Mouse (Mus musculus) stomach, adult 2 months (tissue): ENCODE data around the gene Naaladl1. TPM values are rescaled to one million over a fixed set of nuclear protein-coding genes. Genes with fewer than 3 reads are reported as not detected.

Source experiments
- polyA plus RNA-seq: library from polyadenylated mRNA; depleted of rRNA; stranded (reverse); fragments of >200 nt; gene quantifications from 2 replicates; pipeline ENCODE4 v1.2.3, GENCODE M21; 2012; rRNA removed

Naaladl1 gene
- polyA plus RNA-seq = 0.19 and 0.30 TPM in 2 replicates

GRCm38 (mm10) chr19:6105586-6105985 is at the start of gene Naaladl1:
Naaladl1 (plus strand) TSS chr19:6105782.

GRCm38 (mm10) chr19:6057313-6058096 is 48.1 kb upstream of the Naaladl1 start, which contains the start of the genes Mrpl49 and Fau:
Mrpl49 (minus strand) TSS chr19:6057785.
Fau (plus strand) TSS chr19:6057844.

GRCm38 (mm10) chr19:6061021-6061533 is 44.5 kb upstream of the Naaladl1 start, which contains the start of gene Znhit2:
Znhit2 (plus strand) TSS chr19:6061192.

GRCm38 (mm10) chr19:6067724-6068415 is 37.7 kb upstream of the Naaladl1 start, which contains the start of gene Tm7sf2:
Tm7sf2 (minus strand) TSS chr19:6068373.

GRCm38 (mm10) chr19:6076564-6077393 is 28.8 kb upstream of the Naaladl1 start, which contains the start of gene Vps51:
Vps51 (minus strand) TSS chr19:6077231.

GRCm38 (mm10) chr19:6079983-6080480 is 25.6 kb upstream of the Naaladl1 start, which contains the start of gene Tmem262:
Tmem262 (plus strand) TSS chr19:6080033.

GRCm38 (mm10) chr19:6082156-6082555 is 23.4 kb upstream of the Naaladl1 start, which contains the start of gene Gm28374:
Gm28374 (minus strand) TSS chr19:6082256.

GRCm38 (mm10) chr19:6084478-6085248 is 20.9 kb upstream of the Naaladl1 start, which contains the start of the genes Zfpl1 and Cdca5:
Zfpl1 (minus strand) TSS chr19:6084956.
Cdca5 (plus strand) TSS chr19:6084983.

GRCm38 (mm10) chr19:6094119-6094518 is 11.5 kb upstream of the Naaladl1 start, which contains the start of gene AC131692.1:
AC131692.1 (plus strand) TSS chr19:6094419.

GRCm38 (mm10) chr19:6117986-6118676 is 12.5 kb downstream of the Naaladl1 start, which contains the start of gene Sac3d1:
Sac3d1 (minus strand) TSS chr19:6118650.

GRCm38 (mm10) chr19:6127760-6128341 is 22.3 kb downstream of the Naaladl1 start, which contains the start of gene Snx15:
Snx15 (minus strand) TSS chr19:6128304.

GRCm38 (mm10) chr19:6140678-6141393 is 35.3 kb downstream of the Naaladl1 start, which contains the start of gene Batf2:
Batf2 (plus strand) TSS chr19:6140983.

GRCm38 (mm10) chr19:6141394-6141749 is 35.8 kb downstream of the Naaladl1 start, which contains the start of gene Arl2:
Arl2 (minus strand) TSS chr19:6141548.

Other genes with a start within 250 kb of the Naaladl1 start
- 9.3 and 10.0 TPM in 2 replicates for gene Frmd8, start 230.5 kb upstream of the Naaladl1 start, polyA plus RNA-seq
- 9.7 and 9.8 TPM in 2 replicates for gene Slc25a45, start 228.0 kb upstream of the Naaladl1 start, polyA plus RNA-seq
- gene Tigd3, start 211.6 kb upstream of the Naaladl1 start, polyA plus RNA-seq = 0.19 and 0.25 TPM in 2 replicates
- gene Dpf2, start 192.8 kb upstream of the Naaladl1 start, polyA plus RNA-seq = 29.4 and 29.7 TPM in 2 replicates
- gene Cdc42ep2, start 181.0 kb upstream of the Naaladl1 start, polyA plus RNA-seq = 7.8 and 8.0 TPM in 2 replicates
- gene Pola2, start 141.6 kb upstream of the Naaladl1 start, polyA plus RNA-seq = 14.8 and 18.1 TPM in 2 replicates
- not detected in 2 replicates for gene Slc22a20, start 119.6 kb upstream of the Naaladl1 start, polyA plus RNA-seq
- 37.4 and 43.7 TPM in 2 replicates for gene Capn1, start 89.9 kb upstream of the Naaladl1 start, polyA plus RNA-seq
- 45.0 and 47.3 TPM in 2 replicates for gene Syvn1, start 59.2 kb upstream of the Naaladl1 start, polyA plus RNA-seq
- 5.1 and 5.2 TPM in 2 replicates for gene Mrpl49, start 48.0 kb upstream of the Naaladl1 start, polyA plus RNA-seq
- gene Fau, start 47.9 kb upstream of the Naaladl1 start, polyA plus RNA-seq = 722 and 1,119 TPM in 2 replicates
- gene Znhit2, start 44.6 kb upstream of the Naaladl1 start, polyA plus RNA-seq = 37.3 and 60.7 TPM in 2 replicates
- gene Tm7sf2, start 37.4 kb upstream of the Naaladl1 start, polyA plus RNA-seq = 43.1 and 48.4 TPM in 2 replicates
- gene Vps51, start 28.6 kb upstream of the Naaladl1 start, polyA plus RNA-seq = 34.6 and 34.9 TPM in 2 replicates
- gene Tmem262, start 25.7 kb upstream of the Naaladl1 start, polyA plus RNA-seq = not detected in 2 replicates
- gene Gm28374, start 23.5 kb upstream of the Naaladl1 start, polyA plus RNA-seq = 0.10 and 0.34 TPM in 2 replicates
- 64.7 and 68.1 TPM in 2 replicates for gene Zfpl1, start 20.8 kb upstream of the Naaladl1 start, polyA plus RNA-seq
- gene Cdca5, start 20.8 kb upstream of the Naaladl1 start, polyA plus RNA-seq = 0.80 and 1.0 TPM in 2 replicates
- gene AC131692.1, start 11.4 kb upstream of the Naaladl1 start, polyA plus RNA-seq = not detected in 2 replicates
- 24.7 and 40.8 TPM in 2 replicates for gene Sac3d1, start 12.9 kb downstream of the Naaladl1 start, polyA plus RNA-seq
- 32.0 and 40.7 TPM in 2 replicates for gene Snx15, start 22.5 kb downstream of the Naaladl1 start, polyA plus RNA-seq
- 7.1 and 7.8 TPM in 2 replicates for gene Batf2, start 35.2 kb downstream of the Naaladl1 start, polyA plus RNA-seq
- gene Arl2, start 35.8 kb downstream of the Naaladl1 start, polyA plus RNA-seq = 90.1 and 115 TPM in 2 replicates
- not detected in 2 replicates for gene Majin, start 78.6 kb downstream of the Naaladl1 start, polyA plus RNA-seq
- gene Gpha2, start 120.6 kb downstream of the Naaladl1 start, polyA plus RNA-seq = 0.50 and 1.0 TPM in 2 replicates
- 47.1 and 114 TPM in 2 replicates for gene Ppp2r5b, start 130.1 kb downstream of the Naaladl1 start, polyA plus RNA-seq
- 48.8 and 62.8 TPM in 2 replicates for gene Atg2a, start 135.9 kb downstream of the Naaladl1 start, polyA plus RNA-seq
- gene Ehd1, start 170.9 kb downstream of the Naaladl1 start, polyA plus RNA-seq = 152 and 233 TPM in 2 replicates
- 28.3 and 31.9 TPM in 2 replicates for gene Cdc42bpg, start 200.7 kb downstream of the Naaladl1 start, polyA plus RNA-seq
- 24.3 and 27.1 TPM in 2 replicates for gene Men1, start 229.2 kb downstream of the Naaladl1 start, polyA plus RNA-seq
- gene Map4k2, start 235.4 kb downstream of the Naaladl1 start, polyA plus RNA-seq = 45.1 and 53.0 TPM in 2 replicates